Mouse (Mus musculus) olfactory bulb, adult 2 months (tissue): Measurements from ENCODE around the gene Dus2.

ENCODE experiments used
- CTCF ChIP-seq: fragments of 200-500 bp; IDR thresholded peaks from 2 replicates; pipeline ENCODE4 v1.5.1; 2012; ENCODE audit warnings: low read depth, mild to moderate bottlenecking, low read length, moderate library complexity; ENCODE audit not compliant: insufficient read depth
- POLR2A ChIP-seq: fragments of 200-500 bp; IDR thresholded peaks from 2 replicates; pipeline ENCODE4 v1.6.1; 2012; ENCODE audit warnings: mild to moderate bottlenecking, low read depth, low read length, moderate library complexity; ENCODE audit not compliant: insufficient read depth

DNA sequence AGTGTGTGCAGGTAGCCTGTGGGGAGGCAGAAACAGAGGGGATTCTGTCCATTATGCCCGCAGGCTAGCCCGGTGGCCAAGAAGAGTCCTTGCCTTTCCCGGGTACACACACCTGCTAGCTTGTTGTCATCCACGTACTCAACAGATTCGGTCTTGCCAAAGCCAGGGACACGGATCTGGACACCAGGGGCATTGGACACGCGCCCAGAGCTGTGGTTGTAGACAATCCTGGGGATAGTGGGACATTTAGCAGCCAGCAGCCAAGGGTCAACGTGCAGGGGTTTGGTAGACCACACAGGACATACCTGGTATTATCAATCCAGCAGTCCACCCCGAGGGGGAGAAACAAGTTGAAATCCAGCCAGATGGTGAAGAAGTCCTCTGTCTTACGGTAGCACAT lies 49.1 kb upstream of the Dus2 start:
- no peak for TF ChIP-seq CTCF
- no peak for TF ChIP-seq POLR2A
